Mouse (Mus musculus) neutrophil, adult 5-6 weeks (primary cell): ENCODE measurements around the gene Spen. TPM values are rescaled to one million over a fixed set of nuclear protein-coding genes. Genes with fewer than 3 reads are reported as not detected.
"Not testable (repeated sequence)": the region's sequence is repeated elsewhere in the genome, so short reads cannot be mapped to it uniquely, and the experiment has no call there.

Experiments used
- ATAC-seq: fragments of 151-379, 151-347 bp; 2 replicates; pipeline ENCODE4 v1.8.0; 2017; ENCODE audit warnings: mild to moderate bottlenecking, moderate TSS enrichment; ENCODE audit not compliant: insufficient number of reproducible peaks, poor library complexity, low FRiP score, severe bottlenecking; ENCODE audit errors: extremely low read depth
- total RNA-seq: library from RNA; stranded (forward); fragments of 200-1000 nt; gene quantifications from 2 replicates; pipeline ENCODE4 v1.2.3, GENCODE M21; 2017

Gene Spen
- total RNA-seq, 1 experiment from 2014 or later = 54.9 TPM

- ATAC-seq = no peak
Measured at GRCm38 (mm10) chr4:141562281-141562680, 23.9 kb upstream of the Spen start.

GRCm38 (mm10) chr4:141561331-141561919 is 23.0 kb upstream of the Spen start:
- not testable (repeated sequence) for ATAC-seq

DNA sequence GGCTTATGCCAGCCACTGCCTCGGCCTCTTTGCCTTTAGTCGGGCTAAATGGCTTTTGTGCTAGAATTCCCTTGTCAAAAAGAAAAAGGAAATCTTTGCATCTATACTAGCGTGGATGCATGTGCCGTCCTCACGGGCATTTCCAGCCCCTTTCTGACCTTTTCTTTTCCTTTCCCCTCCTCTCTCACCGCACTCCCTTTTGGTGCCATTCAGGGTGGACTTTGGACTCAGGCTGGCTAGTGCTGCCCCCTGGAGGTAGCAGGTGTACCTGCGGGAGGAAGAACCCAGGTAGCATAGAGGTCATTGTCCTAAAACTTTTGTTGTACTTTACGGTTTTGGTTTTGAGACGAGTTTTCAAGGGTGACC is 21.5 kb upstream of the Spen start:
- peak; percentile 68 for ATAC-seq

DNA sequence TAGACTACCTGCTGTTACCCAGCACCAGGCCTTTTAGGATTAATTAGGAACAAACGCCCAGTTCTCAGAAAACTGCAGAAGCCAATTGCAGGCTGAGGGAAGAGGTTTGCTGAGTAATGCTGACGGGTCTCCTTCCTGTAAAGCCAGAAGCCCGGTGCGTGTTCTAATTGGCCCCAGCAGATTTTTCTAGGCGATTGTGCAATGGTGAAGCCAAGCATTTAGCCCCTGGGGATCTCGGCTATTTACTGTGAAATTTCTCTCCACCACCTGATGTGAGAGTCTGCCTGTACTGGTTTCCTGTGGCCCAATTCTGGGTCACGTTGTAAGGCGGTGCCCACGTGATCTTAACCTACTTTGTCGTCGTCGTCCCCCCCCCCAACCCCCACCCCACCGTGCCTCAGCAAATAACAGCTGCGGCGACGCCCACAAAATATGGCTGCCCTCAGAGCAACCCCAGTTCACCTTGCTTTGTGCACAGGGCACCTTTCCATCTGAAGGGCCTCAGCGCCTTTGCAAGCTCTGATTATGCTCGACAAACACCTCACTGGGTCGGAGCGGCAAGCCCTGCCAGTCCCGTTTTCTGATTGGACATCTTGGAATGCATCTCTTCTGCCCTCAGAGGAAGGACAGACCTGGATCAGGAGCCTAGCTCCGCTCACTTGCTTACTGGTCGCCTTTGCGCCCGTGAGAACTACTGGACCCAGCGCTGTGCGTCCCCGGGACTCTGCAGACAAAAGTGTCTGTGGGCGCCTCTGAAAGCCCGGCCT is 20.9 kb upstream of the Spen start:
- peak; percentile 81 for ATAC-seq

DNA sequence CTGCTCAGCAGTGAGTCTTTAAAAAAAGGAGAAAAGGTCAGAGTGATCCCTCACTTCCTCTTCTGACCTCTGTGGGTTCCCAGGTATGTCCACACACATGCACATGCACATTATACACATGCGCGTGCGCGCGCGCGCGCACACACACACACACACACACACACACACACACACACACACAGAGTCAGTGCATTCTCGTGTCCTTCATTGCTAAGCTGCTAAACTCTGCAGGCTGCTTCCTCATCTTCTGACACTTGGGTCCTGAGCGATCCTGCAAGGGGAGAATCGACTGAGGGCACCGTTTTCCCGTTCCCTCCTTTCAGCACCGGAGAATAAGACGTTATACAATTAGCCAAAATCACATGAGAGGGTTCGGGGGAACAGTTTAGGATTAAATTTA is 20.3 kb upstream of the Spen start:
- peak; percentile 58 for ATAC-seq

DNA sequence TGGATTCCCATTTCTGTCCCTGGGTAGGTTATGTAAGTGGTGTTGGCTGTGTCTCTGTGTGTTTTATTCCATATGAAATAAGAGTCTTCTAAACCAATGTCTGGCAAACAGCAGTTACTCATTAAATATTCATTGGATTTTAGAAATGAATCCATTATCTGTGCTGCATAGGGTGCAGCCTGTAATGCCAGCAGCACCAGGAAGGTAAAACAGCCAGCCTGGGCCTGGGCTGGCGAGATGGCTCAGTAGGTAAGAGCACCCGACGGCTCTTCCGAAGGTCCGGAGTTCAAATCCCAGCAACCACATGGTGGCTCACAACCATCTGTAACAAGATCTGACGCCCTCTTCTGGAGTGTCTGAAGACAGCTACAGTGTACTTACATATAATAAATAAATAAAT is 17.8 kb upstream of the Spen start:
- not testable (repeated sequence) for ATAC-seq

DNA sequence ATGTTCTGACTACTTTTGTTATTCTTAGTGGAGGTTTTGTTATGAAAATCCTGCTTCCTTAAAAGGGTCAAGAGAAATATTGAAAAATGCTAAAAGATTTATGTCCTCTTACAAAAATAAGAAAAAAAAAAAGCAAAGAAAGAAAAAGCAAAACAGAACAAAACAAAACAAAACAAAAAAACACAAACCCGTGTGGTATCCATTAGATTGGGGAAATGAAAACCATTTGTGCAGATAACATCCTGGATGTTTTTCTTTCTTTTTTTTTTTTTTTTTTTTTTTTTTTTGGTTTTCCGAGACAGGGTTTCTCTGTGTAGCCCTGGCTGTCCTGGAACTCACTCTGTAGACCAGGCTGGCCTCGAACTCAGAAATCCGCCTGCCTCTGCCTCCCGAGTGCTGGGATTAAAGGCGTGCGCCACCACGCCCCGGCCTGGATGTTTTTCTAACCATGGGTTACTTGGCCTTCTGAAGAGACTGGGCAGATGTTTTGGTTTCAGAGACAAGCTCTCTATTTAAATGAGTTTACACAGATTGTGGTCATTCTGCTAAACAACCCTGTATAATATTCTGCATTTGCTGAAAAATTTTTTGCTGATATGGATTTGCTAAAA is 16.0 kb upstream of the Spen start:
- not testable (repeated sequence) for ATAC-seq

DNA sequence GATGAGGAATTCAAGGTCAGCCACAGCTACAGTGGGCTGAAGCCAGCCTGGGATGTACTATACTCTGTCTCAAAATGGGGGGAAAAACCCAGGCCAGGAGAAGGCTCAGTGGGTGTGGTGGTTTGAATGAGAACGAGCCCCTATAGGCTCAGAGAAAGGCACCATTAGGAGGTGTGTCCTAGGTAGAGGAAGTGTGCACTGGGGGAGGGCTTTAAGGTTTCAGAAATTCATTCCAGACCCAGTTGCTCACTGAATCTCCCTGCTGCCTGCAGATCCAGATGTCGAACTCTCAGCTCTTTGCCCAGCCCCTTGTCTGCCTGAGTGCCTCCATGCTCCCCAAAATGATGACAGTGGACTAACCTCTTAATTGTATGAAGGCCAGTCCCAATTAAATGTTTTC is 14.1 kb upstream of the Spen start:
- ATAC-seq = peak; percentile 92

GRCm38 (mm10) chr4:141547299-141547698 is 8.9 kb upstream of the Spen start:
- no peak for ATAC-seq

DNA sequence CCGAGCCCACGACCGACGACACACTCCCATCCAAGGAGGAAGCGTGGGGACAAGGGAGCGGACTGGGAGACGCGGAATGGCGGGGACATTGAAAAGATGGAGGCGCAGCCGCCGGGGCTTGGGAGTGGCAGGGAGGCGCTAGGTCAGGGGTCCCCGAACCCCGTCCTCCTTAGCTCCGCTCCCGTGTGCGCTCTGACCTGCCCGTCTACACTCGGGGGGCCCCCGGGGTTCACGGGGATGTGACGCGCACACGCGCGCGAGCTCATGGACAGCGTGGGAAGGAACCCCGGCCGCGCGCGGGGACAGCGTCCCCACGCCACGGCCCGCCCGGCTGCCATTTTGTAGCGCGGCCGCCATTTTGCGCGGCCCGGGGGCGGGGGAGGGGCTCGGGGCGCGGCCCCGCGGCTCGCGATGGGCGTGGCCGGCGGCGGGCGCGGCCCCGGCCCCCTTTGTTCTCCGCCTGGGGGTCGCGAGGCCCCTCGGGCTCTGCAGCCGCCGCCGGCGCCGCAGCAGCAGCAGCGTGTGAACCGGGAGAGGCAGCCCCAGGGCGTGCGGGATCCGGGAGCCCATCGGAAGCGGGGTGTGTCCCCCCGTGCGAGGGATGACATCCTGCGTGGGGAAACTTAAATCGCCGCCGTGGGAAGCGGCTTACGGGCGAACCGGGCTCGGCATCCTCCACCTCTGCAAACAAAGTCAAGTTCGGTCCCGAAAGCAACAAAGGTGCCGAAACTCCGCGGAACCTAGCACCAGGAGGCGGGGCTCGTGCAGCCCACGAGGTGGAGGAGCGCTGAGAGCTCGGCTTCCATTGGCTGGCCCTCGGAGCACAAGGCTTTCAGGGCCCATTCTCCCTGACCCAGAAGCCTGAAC is 8.2 kb upstream of the Spen start:
- peak; percentile 79 for ATAC-seq

GRCm38 (mm10) chr4:141545743-141546333 is 7.4 kb upstream of the Spen start:
- peak; percentile 93 for ATAC-seq

DNA sequence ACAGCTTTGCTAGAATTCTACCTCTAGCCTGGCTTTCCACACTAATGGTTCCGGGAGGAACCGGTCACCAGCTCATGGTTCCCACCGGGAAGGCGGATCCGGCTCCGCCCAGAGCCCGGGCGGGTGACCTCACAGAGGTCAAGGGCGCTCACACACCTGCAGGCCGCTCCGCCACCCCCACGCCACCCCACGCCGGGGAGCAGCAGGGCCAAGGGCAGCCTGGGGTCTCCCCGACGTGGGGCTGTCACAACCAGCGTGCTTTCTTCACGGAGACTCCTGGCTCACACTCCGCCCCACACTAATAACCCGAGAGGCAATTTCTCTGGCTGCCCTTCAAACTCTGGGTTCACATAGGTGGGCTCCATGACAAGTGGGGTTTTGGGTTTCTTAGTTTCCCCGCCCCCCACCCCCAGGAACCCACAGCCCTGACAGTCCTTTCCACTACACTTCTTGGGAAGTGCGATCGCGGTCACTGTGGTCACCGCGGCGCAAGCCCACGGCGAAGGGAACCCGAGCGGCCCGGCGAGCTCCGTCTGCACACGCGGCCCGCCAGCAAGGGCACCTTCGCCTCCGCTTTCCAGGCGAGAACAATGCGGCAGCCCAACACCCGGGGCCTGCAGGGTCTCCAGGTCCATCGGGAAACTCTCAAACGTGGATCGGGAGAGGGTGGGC is 6.8 kb upstream of the Spen start:
- ATAC-seq = no peak

GRCm38 (mm10) chr4:141544536-141544935 is 6.1 kb upstream of the Spen start:
- ATAC-seq = no peak

DNA sequence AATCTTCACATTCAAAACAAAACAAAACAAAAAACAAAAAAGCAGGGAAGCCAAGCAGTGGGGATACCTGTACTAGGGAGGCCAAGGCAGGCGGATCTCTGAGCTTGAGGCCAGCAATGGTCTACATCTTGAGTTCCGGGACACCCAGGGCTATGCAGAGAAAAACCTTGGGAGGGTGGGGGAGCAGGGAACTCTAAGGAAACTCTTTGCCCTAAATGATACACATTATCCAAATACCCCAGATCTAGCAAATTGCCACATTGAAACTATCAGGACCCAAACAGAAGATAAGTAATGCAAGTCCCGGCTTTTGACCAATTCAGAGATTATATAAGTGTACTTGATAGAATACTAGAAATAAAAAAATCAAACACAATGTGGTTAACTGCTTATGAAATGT is 5.2 kb upstream of the Spen start:
- no peak for ATAC-seq

GRCm38 (mm10) chr4:141541851-141542250 is 3.5 kb upstream of the Spen start:
- ATAC-seq = no peak

DNA sequence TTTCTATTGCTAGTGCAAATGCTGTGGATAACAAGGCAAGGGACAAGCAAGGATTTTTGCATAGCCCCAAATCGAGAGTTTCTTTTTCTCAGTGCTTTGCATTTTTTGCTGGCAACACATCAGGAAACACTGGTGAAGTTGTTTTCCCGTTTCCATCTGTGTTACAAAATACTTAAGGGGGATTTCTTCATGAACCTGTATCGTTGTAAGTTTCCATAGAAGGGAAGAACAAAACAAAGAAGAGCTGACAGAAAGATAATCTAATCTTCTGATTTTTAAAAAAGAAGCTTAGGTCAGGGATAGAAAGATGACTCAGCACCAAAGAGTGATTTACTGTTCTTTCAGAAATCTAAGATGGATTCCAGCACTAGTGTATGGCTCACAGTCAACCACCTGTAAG is 2.4 kb upstream of the Spen start:
- ATAC-seq = no peak

- no peak for ATAC-seq
Measured at GRCm38 (mm10) chr4:141539213-141539767, 893 bp upstream of the Spen start.

DNA sequence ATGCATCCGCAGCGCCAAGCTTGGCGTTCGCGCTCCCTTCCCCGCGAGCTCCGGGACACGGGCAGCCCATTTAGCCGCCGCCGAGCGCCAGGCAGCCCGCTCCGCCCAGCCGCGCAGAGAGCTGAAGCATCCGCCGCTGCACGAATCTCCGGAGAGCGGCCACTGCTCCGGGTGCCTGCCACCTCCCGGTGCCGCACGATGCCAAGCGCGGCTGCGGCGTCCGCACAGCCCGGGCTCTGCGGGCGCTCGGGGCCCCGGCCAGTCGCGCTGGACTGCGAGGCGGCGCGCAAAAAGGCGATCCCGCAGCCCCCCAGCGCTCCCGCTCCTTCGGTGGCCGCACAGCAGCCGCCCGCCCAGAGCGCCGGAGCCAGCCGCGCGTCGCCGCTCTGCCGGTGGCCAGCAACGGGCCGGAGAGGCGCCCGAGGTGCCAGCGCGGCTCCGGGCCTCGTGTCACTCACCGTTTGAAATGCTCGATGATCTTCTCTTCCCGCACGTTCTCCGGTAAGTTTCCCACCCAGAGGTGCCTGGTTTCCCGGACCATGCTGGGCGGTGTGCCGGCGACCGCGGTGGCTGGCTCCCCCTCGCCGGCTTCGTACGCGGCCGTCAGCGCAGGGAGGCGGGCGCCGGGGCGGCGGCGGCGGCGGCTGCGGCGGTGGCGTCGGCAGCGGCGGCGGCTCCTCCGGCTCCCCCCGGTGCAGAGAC is 540 bp downstream of the Spen start:
- no peak for ATAC-seq
